ENCODE assay signal across 11 mouse cellular contexts in the genomic region with DNA sequence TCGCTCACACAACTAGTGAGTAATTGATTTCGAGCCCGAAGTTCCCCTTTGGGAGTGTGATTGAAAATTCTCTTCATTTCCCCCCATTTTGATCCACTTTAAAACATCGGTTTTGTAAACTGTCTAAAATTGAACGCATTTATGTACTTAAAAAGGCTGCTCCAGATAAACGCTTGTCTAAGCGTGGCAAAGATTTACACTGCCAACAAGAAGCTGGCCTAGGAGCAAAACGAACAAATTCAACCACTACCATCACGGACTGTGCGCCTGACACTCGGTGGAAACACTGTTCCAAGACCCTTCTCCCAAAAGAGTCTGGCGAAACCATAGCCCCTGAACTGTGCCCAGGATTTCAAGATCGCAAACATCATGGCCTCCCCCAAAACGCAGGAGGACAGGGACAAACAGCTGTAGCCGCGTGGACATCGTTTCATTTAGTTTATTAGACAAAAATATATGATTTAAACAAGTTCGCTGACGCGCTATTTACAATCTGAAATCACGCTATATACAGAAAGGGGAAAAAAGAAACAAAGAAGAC. TPM values are rescaled to one million over a fixed set of nuclear protein-coding genes. Genes with fewer than 3 reads are reported as not detected.
DNase-seq lines count a peak whose midpoint lies in the region; ATAC-seq and TF ChIP-seq lines count a peak whose summit lies in the region.
"Had no signal": no experiment of that assay in that cellular context is flagged by ENCODE, and none has a peak within 500 bp of the region (broad histone marks: within the 10 kb centered on the region; RNA-seq: fewer than 3 reads in every experiment).

No protein-coding gene starts in this region.

- H3K9me3 ChIP-seq in intestine, embryonic 14.5 days (ENCODE audit: control insufficient read depth, low read length) = no peaks in the 10 kb centered on the region
- no peaks in the 10 kb centered on the region for H3K9me3 ChIP-seq in intestine, postnatal 0 days (ENCODE audit: control insufficient read depth)
- no peaks in the 10 kb centered on the region for H3K9me3 ChIP-seq in hindbrain, embryonic 11.5 days (ENCODE audit: control insufficient read depth, low read length)
- H3K9me3 ChIP-seq in midbrain, embryonic 15.5 days = no peaks in the 10 kb centered on the region

- H3K4me3 ChIP-seq in intestine, embryonic 14.5 days (ENCODE audit: low read depth, low read length) = no peak overlapping the region
- no peak overlapping the region for H3K4me3 ChIP-seq in intestine, postnatal 0 days (ENCODE audit: low read depth, low read length)
- peak overlapping the region; percentile 88 for H3K4me3 ChIP-seq in hindbrain, embryonic 11.5 days (ENCODE audit: low read depth, low read length)
- peak overlapping the region; percentile 63 for H3K4me3 ChIP-seq in midbrain, embryonic 15.5 days
- H3K4me3 ChIP-seq in cerebellum, adult 2 months (replicated peaks; ENCODE audit: insufficient read depth, low read depth, low read length) = no peak overlapping the region

- H3K36me3 ChIP-seq in intestine, embryonic 14.5 days (ENCODE audit: control insufficient read depth, insufficient read depth, low read length) = no peaks in the 10 kb centered on the region
- no peaks in the 10 kb centered on the region for H3K36me3 ChIP-seq in intestine, postnatal 0 days (ENCODE audit: control insufficient read depth, insufficient read depth)
- H3K36me3 ChIP-seq in hindbrain, embryonic 11.5 days (ENCODE audit: control insufficient read depth, insufficient read depth, low read length) = no peaks in the 10 kb centered on the region
- no peaks in the 10 kb centered on the region for H3K36me3 ChIP-seq in midbrain, embryonic 15.5 days (replicated peaks)

- ATAC-seq in intestine, embryonic 14.5 days (replicated peaks; ENCODE audit: low FRiP score, low TSS enrichment, low read depth) = no peak
- ATAC-seq in intestine, postnatal 0 days = no peak
- ATAC-seq in hindbrain, embryonic 11.5 days (ENCODE audit: low FRiP score) = no peak
- ATAC-seq in midbrain, embryonic 15.5 days (replicated peaks) = no peak

- no peak overlapping the region for H3K4me2 ChIP-seq in intestine, embryonic 14.5 days (ENCODE audit: low read length)
- H3K4me2 ChIP-seq in intestine, postnatal 0 days (replicated peaks; ENCODE audit: low read depth) = no peak overlapping the region
- peak overlapping the region; percentile 77 for H3K4me2 ChIP-seq in hindbrain, embryonic 11.5 days (replicated peaks; ENCODE audit: low read depth, low read length)
- peak overlapping the region; percentile 72 for H3K4me2 ChIP-seq in midbrain, embryonic 15.5 days

- 14% methylated on average over 21 of the region's 21 CpGs for WGBS in intestine, embryonic 14.5 days
- 27% methylated on average over 21 of the region's 21 CpGs for WGBS in intestine, postnatal 0 days
- 8% methylated on average over 21 of the region's 21 CpGs for WGBS in hindbrain, embryonic 11.5 days
- 8% methylated on average over 21 of the region's 21 CpGs for WGBS in midbrain, embryonic 15.5 days
- 28% methylated on average over 21 of the region's 21 CpGs for WGBS in cerebellum, adult 2 months

- peak; percentile 63 for DNase-seq in intestine, embryonic 14.5 days (ENCODE audit: low spot score)
- peak; percentile 39 for DNase-seq in embryo, embryonic 11 days
- DNase-seq in hindbrain, embryonic 11.5 days (ENCODE audit: low spot score) = peak; percentile 67
- DNase-seq in yolk sac, embryonic 10.5 days (ENCODE audit: low spot score) = no peak
- no peak for DNase-seq in cerebellum, adult 2 months
- no peak for DNase-seq in layer of hippocampus, postnatal 36 days
- DNase-seq: adrenal gland, postnatal 10 days; thymus, postnatal 4 days had no signal

- TF ChIP-seq CTCF in intestine, postnatal 0 days (IDR thresholded peaks at IDR 0.05; ENCODE audit: low read depth) = no peak
- TF ChIP-seq CTCF in cerebellum, adult 2 months (IDR thresholded peaks at IDR 0.05; ENCODE audit: borderline replicate concordance, insufficient read depth, low read depth, low read length) = no peak

- peaks cover under 1% of the 10 kb centered on the region for H3K4me1 ChIP-seq in intestine, embryonic 14.5 days (replicated peaks; ENCODE audit: control insufficient read depth, insufficient read depth, low read length)
- H3K4me1 ChIP-seq in intestine, postnatal 0 days (replicated peaks; ENCODE audit: control insufficient read depth, insufficient read depth, low read length) = no peaks in the 10 kb centered on the region; the same call in 1 of the 2 replicates
- peaks cover 14% of the 10 kb centered on the region for H3K4me1 ChIP-seq in hindbrain, embryonic 11.5 days (replicated peaks; ENCODE audit: control insufficient read depth, insufficient read depth, low read length)
- H3K4me1 ChIP-seq in midbrain, embryonic 15.5 days = peaks cover 65% of the 10 kb centered on the region
- no peaks in the 10 kb centered on the region; the same call in 1 of the 2 replicates for H3K4me1 ChIP-seq in cerebellum, adult 2 months (ENCODE audit: control insufficient read depth, insufficient read depth, low read length)

- no peak overlapping the region for H3K9ac ChIP-seq in intestine, embryonic 14.5 days (ENCODE audit: low read length)
- no peak overlapping the region for H3K9ac ChIP-seq in intestine, postnatal 0 days (ENCODE audit: low read depth, low read length)
- H3K9ac ChIP-seq in hindbrain, embryonic 11.5 days (ENCODE audit: low read depth, low read length) = peak overlapping the region; percentile 62
- H3K9ac ChIP-seq in midbrain, embryonic 15.5 days = peak overlapping the region; percentile 46

- H3K27me3 ChIP-seq in intestine, embryonic 14.5 days (replicated peaks; ENCODE audit: control insufficient read depth, insufficient read depth, low read length) = peaks cover 93% of the 10 kb centered on the region
- peaks cover 76% of the 10 kb centered on the region for H3K27me3 ChIP-seq in intestine, postnatal 0 days (replicated peaks; ENCODE audit: control insufficient read depth, insufficient read depth, low read length)
- H3K27me3 ChIP-seq in hindbrain, embryonic 11.5 days (ENCODE audit: control insufficient read depth, insufficient read depth, low read length) = peaks cover 11% of the 10 kb centered on the region
- H3K27me3 ChIP-seq in midbrain, embryonic 15.5 days (replicated peaks) = peaks cover 15% of the 10 kb centered on the region
- peaks cover 2% of the 10 kb centered on the region; the same call in 1 of the 2 replicates for H3K27me3 ChIP-seq in cerebellum, adult 2 months (ENCODE audit: control insufficient read depth, insufficient read depth, low read length)

- no peak for TF ChIP-seq POLR2A in cerebellum, adult 2 months (IDR thresholded peaks at IDR 0.05; ENCODE audit: borderline replicate concordance, insufficient read depth, low read length)

- H3K27ac ChIP-seq in intestine, embryonic 14.5 days (ENCODE audit: low read depth) = no peak overlapping the region
- H3K27ac ChIP-seq in intestine, postnatal 0 days (ENCODE audit: low read depth, low read length) = no peak overlapping the region
- no peak overlapping the region for H3K27ac ChIP-seq in hindbrain, embryonic 11.5 days (ENCODE audit: low read depth, low read length)
- H3K27ac ChIP-seq in midbrain, embryonic 15.5 days = peak overlapping the region; percentile 71
- no peak overlapping the region for H3K27ac ChIP-seq in cerebellum, adult 2 months (ENCODE audit: insufficient read depth, low read length)

RNA-seq across cellular contexts. Expression of gene Irx1, which starts 5.6 kb away (rescaled TPM):
- polyA plus RNA-seq in intestine, embryonic 14.5 days (2014; fragmentation: Nextera tagmentation; extraction: Ambion mirVana) = not detected in 2 replicates
- not detected in 2 replicates for polyA plus RNA-seq in intestine, postnatal 0 days (2015; fragmentation: Nextera tagmentation; extraction: Ambion mirVana)
- polyA plus RNA-seq in hindbrain, embryonic 11.5 days (2014; fragmentation: Nextera tagmentation; extraction: Ambion mirVana) = 6.7 and 7.1 TPM in 2 replicates
- 11.5 and 11.9 TPM in 2 replicates for polyA plus RNA-seq in midbrain, embryonic 15.5 days (2015; fragmentation: Nextera tagmentation; extraction: Ambion mirVana)
- 21.2 and 22.4 TPM in 2 replicates for polyA plus RNA-seq in cerebellum, adult 2 months (2012; rRNA removed)
- under 1 TPM in 1 of 2 experiments, not detected in 1; 0.20 TPM for total RNA-seq in layer of hippocampus, postnatal 36 days (2021)
- total RNA-seq: granulocyte monocyte progenitor cell, adult 5-6 weeks had no signal

Comparison
In these comparisons a context has a peak if more than half of its experiments do, and no peak if none do; other contexts are left out.
1. DNase-seq: peak in intestine, embryonic 14.5 days (single experiment), embryo, embryonic 11 days (single experiment) and hindbrain, embryonic 11.5 days (single experiment); none in yolk sac, embryonic 10.5 days (single experiment), cerebellum, adult 2 months (0 of 2) and layer of hippocampus, postnatal 36 days (0 of 2).
2. H3K4me2 ChIP-seq: peak in hindbrain, embryonic 11.5 days (single experiment) and midbrain, embryonic 15.5 days (single experiment); none in intestine, embryonic 14.5 days (single experiment) and intestine, postnatal 0 days (single experiment).
3. H3K4me3 ChIP-seq: peak in hindbrain, embryonic 11.5 days (single experiment) and midbrain, embryonic 15.5 days (single experiment); none in intestine, embryonic 14.5 days (single experiment), intestine, postnatal 0 days (single experiment) and cerebellum, adult 2 months (single experiment).
4. H3K9ac ChIP-seq: peak in hindbrain, embryonic 11.5 days (single experiment) and midbrain, embryonic 15.5 days (single experiment); none in intestine, embryonic 14.5 days (single experiment) and intestine, postnatal 0 days (single experiment).